Mouse (Mus musculus) CD4-positive helper T cell, adult 2 months (primary cell): ENCODE results near the gene A930002H24Rik.

Source experiments
- DNase-seq: peaks from one replicate; pipeline ENCODE4 v3.0.0-alpha.2; 2012; ENCODE audit warnings: low read depth, missing footprints, low spot score

The A930002H24Rik gene

GRCm38 (mm10) chr17:63836223-63836622, 27.4 kb downstream of the A930002H24Rik start:
- no peak for DNase-seq

- DNase-seq = no peak
These were observed 32.0 kb downstream of the A930002H24Rik start for GRCm38 (mm10) chr17:63831550-63831949.

GRCm38 (mm10) chr17:63828561-63829332, 34.8 kb downstream of the A930002H24Rik start:
- no peak for DNase-seq

GRCm38 (mm10) chr17:63826767-63827166, 36.8 kb downstream of the A930002H24Rik start:
- DNase-seq = no peak

- no peak for DNase-seq
These were observed 37.4 kb downstream of the A930002H24Rik start for GRCm38 (mm10) chr17:63826196-63826595.

- no peak for DNase-seq
These were observed 39.5 kb downstream of the A930002H24Rik start for GRCm38 (mm10) chr17:63824141-63824540.

- DNase-seq = no peak
These were observed 45.1 kb downstream of the A930002H24Rik start for GRCm38 (mm10) chr17:63818444-63819027.

- no peak for DNase-seq
These were observed 50.0 kb downstream of the A930002H24Rik start for GRCm38 (mm10) chr17:63813552-63813951.
